Mouse (Mus musculus) liver, embryonic 13.5 days (tissue): Measurements from ENCODE around the gene Csnk1d. TPM values are rescaled to one million over a fixed set of nuclear protein-coding genes. Genes with fewer than 3 reads are reported as not detected.

Experiments
- ATAC-seq: fragments of 200-750 bp; cut with Nextera tagmentation; 2 replicates; pipeline ENCODE4 v1.8.0; 2017; ENCODE audit warnings: low read depth, mild to moderate bottlenecking, moderate number of reproducible peaks, moderate library complexity
- DNase-seq: peaks from one replicate; pipeline ENCODE4 v3.0.0; 2022
- H3K27ac ChIP-seq: fragments of 300-500 bp; sonication (generic); 2 replicates; pipeline ENCODE4 v1.5.1; 2015; ENCODE audit warnings: moderate library complexity, mild to moderate bottlenecking, inconsistent platforms
- H3K27me3 ChIP-seq: fragments of 300-500 bp; sonication (generic); 2 replicates; pipeline ENCODE4 v1.6.1; 2015; ENCODE audit warnings: mild to moderate bottlenecking, inconsistent platforms
- H3K36me3 ChIP-seq: fragments of 300-500 bp; sonication (generic); 2 replicates; pipeline ENCODE4 v1.6.1; 2015; ENCODE audit warnings: mild to moderate bottlenecking, inconsistent platforms
- H3K4me1 ChIP-seq: fragments of 300-500 bp; sonication (generic); replicated peaks from 2 replicates; pipeline ENCODE4 v1.6.1; 2015; ENCODE audit warnings: inconsistent platforms
- H3K4me2 ChIP-seq: fragments of 300-500 bp; sonication (generic); 2 replicates; pipeline ENCODE4 v1.6.1; 2015; ENCODE audit warnings: inconsistent platforms, mild to moderate bottlenecking, moderate library complexity
- H3K4me3 ChIP-seq: fragments of 300-500 bp; sonication (generic); replicated peaks from 2 replicates; pipeline ENCODE4 v1.5.1; 2015; ENCODE audit warnings: mild to moderate bottlenecking, inconsistent platforms
- H3K9ac ChIP-seq: fragments of 300-500 bp; sonication (generic); 2 replicates; pipeline ENCODE4 v1.6.1; 2015; ENCODE audit warnings: mild to moderate bottlenecking, inconsistent platforms
- H3K9me3 ChIP-seq: fragments of 300-500 bp; sonication (generic); replicated peaks from 2 replicates; pipeline ENCODE4 v1.6.1; 2016; ENCODE audit warnings: inconsistent platforms
- WGBS: fragments of 180-500 bp; shearing (Covaris S2); methylation state at CpG from one replicate; pipeline ENCODE4 v1.1.7; 2015; ENCODE audit not compliant: insufficient replicate concordance; 5-methylcytosine and 5-hydroxymethylcytosine counted together
- polyA plus RNA-seq: library from polyadenylated mRNA; unstranded; fragments of >200 nt; fragmentation: Nextera tagmentation; extraction: Ambion mirVana; gene quantifications from 2 replicates; pipeline ENCODE4 v1.2.1, GENCODE M21; 2015

The Csnk1d gene
- polyA plus RNA-seq, 1 experiment from 2014 or later, result 36.8 TPM

DNA sequence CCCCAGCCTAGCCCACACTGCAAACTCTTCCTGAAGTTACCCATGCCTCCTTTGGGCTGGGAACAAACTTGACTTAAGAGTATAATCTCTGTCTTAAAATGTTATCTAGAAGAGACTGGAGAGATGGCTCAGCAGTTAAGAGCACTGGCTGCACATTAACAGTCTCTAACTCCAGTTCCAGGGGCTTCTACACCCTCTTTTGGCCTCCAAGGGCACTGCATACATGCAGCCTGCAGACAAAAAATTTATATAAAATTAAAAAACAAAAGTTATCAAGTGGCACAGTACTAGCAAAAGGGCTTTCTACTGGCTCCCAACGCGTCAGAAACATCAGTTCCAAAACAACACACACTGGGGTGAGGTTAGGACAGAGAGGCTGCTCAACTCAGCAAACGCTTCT lies 3.5 kb downstream of the Csnk1d start:
- no peaks in the 10 kb centered on the region for H3K27me3 ChIP-seq
- DNase-seq (no peak), ATAC-seq (no peak)
- no peak overlapping the region for H3K4me2 ChIP-seq
- 80% methylated on average over 3 of the region's 3 CpGs for WGBS
- H3K36me3 ChIP-seq, result peaks cover 48% of the 10 kb centered on the region
- H3K9ac ChIP-seq, result peak overlapping the region; percentile 13; the same call in 1 of the 2 replicates
- no peak overlapping the region for H3K4me3 ChIP-seq
- peak overlapping the region; percentile 34; the same call in 1 of the 2 replicates for H3K27ac ChIP-seq
- H3K4me1 ChIP-seq, result peaks cover 87% of the 10 kb centered on the region
- no peaks in the 10 kb centered on the region for H3K9me3 ChIP-seq

DNA sequence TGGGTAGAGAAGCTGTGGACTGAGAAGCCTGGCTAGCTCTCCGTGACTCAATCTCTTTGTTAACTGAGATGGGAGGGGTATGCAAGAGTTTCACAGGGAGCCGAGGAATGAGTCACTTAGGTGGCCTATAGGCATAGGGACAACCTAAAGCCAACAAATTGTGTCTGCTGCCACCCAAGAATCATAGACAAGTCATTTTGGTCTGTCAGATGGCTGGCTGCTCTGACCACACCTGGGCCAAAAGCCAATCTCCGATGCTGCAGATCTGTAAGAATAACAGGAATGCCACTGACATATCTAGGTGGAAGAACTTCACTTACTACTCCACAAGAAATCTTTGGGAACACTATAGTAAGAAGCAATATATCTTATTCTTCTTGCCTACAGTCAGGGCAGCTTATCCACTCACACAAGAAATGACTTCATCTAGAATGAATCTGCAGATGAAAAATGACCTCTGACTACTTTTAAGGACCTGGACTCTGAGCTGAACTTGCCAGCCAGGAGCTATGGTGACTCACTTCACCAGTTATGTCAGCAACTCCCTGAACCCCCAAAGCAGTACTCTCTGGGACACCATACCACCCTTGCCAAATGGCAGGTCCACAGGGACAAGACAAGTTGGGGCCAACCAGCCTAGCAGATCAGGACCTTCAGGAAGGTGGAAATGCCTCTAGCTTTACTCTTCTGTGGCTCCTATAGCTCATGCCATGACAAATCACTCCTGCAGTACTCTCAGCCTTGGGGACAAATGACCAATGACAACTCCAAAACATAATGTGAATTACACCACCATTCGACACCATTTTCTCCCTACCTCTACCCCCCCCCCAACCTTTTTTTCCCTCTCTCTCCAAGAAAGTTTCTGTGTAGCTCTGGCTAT lies 6.4 kb downstream of the Csnk1d start:
- peak overlapping the region; percentile 97 for H3K27ac ChIP-seq
- DNase-seq (no peak), ATAC-seq (no peak)
- peaks cover 97% of the 10 kb centered on the region for H3K4me1 ChIP-seq
- no peaks in the 10 kb centered on the region for H3K27me3 ChIP-seq
- no peak overlapping the region for H3K4me2 ChIP-seq
- peaks cover 75% of the 10 kb centered on the region for H3K36me3 ChIP-seq
- H3K4me3 ChIP-seq, result no peak overlapping the region
- no peak overlapping the region for H3K9ac ChIP-seq
- no peaks in the 10 kb centered on the region for H3K9me3 ChIP-seq
- WGBS, result 81% methylated on average over 4 of the region's 4 CpGs

DNA sequence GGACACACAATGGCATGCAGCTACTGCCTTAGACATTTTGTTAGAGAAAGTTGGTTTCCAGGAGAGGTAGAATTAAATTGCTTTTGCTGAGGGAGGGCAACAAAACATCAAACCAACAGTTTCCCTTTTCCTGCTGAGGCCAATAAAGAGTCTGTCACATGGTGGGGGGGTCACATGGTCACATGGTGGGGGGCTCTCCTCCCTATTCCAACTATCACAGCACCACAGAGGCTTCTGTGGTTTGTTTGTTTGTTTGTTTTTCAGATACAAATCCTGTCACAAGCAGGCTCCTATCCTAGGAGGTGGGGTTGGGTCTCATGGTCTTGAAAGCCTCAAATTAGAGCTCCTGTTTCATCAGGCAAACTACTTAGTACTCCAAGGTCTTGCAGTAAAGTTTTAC lies 8.7 kb downstream of the Csnk1d start:
- DNase-seq, result no peak
- H3K4me1 ChIP-seq, result peaks cover 91% of the 10 kb centered on the region
- H3K36me3 ChIP-seq, result peaks cover 96% of the 10 kb centered on the region
- ATAC-seq, result no peak
- no peak overlapping the region for H3K4me3 ChIP-seq
- H3K9me3 ChIP-seq, result no peaks in the 10 kb centered on the region
- no peaks in the 10 kb centered on the region for H3K27me3 ChIP-seq
- H3K27ac ChIP-seq, result peak overlapping the region; percentile 97
- no peak overlapping the region for H3K9ac ChIP-seq
- no peak overlapping the region for H3K4me2 ChIP-seq

- Histone ChIP-seq H3K4me3 (no peak overlapping the region), H3K9me3 (no peaks in the 10 kb centered on the region), H3K4me1 (peaks cover 89% of the 10 kb centered on the region), H3K9ac (no peak overlapping the region), H3K27ac (peak overlapping the region; percentile 97), H3K27me3 (no peaks in the 10 kb centered on the region), H3K36me3 (peaks cover 95% of the 10 kb centered on the region), H3K4me2 (no peak overlapping the region)
- no peak for DNase-seq
- ATAC-seq, result no peak
- WGBS, result 78% methylated on average over 4 of the region's 4 CpGs
Measured at GRCm38 (mm10) chr11:120981661-120982060, 9.5 kb downstream of the Csnk1d start.

- Histone ChIP-seq H3K4me2 (peak overlapping the region; percentile 66), H3K4me3 (peak overlapping the region; percentile 41), H3K36me3 (peaks cover 93% of the 10 kb centered on the region), H3K9ac (peak overlapping the region; percentile 60), H3K4me1 (peaks cover 78% of the 10 kb centered on the region), H3K27me3 (no peaks in the 10 kb centered on the region), H3K9me3 (no peaks in the 10 kb centered on the region), H3K27ac (peak overlapping the region; percentile 97)
- 23% methylated on average over 9 of the region's 9 CpGs for WGBS
- DNase-seq (peak; percentile 77), ATAC-seq (peak; percentile 91)
Measured at GRCm38 (mm10) chr11:120980427-120981035, 10.6 kb downstream of the Csnk1d start.

- peaks cover 93% of the 10 kb centered on the region for H3K36me3 ChIP-seq
- H3K9ac ChIP-seq, result peak overlapping the region; percentile 60
- ATAC-seq, result peak; percentile 67
- no peak for DNase-seq
- no peaks in the 10 kb centered on the region for H3K9me3 ChIP-seq
- H3K4me2 ChIP-seq, result peak overlapping the region; percentile 66
- WGBS, result 41% methylated on average over 8 of the region's 8 CpGs
- peaks cover 71% of the 10 kb centered on the region for H3K4me1 ChIP-seq
- H3K4me3 ChIP-seq, result peak overlapping the region; percentile 41
- peak overlapping the region; percentile 97 for H3K27ac ChIP-seq
- no peaks in the 10 kb centered on the region for H3K27me3 ChIP-seq
Measured at GRCm38 (mm10) chr11:120979711-120980426, 11.3 kb downstream of the Csnk1d start.

DNA sequence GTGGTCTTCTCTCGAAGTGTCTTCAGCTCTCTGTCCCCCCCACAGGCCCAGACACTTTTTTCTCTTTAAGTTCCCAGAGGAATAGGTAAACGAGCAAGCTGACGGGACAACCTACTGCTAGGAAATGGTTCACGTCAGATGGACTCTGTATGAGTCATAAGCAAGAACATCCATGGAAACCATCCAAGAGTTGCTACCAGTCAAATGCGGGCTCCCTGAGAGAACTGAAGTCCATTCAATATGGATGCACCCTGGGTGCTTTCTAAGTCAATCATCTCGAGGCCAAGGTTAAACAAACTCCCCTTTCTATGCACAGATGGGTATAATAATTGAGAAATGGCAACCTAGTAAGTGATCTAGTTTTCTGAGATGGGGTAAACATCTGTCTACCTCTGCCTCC lies 17.8 kb downstream of the Csnk1d start:
- Histone ChIP-seq H3K9ac (no peak overlapping the region), H3K27me3 (no peaks in the 10 kb centered on the region), H3K4me2 (no peak overlapping the region), H3K9me3 (no peaks in the 10 kb centered on the region), H3K4me3 (no peak overlapping the region), H3K4me1 (peaks cover 14% of the 10 kb centered on the region; the same call in 1 of the 2 replicates), H3K27ac (no peak overlapping the region), H3K36me3 (peaks cover 96% of the 10 kb centered on the region)
- 82% methylated on average over 6 of the region's 6 CpGs for WGBS
- no peak for DNase-seq
- ATAC-seq, result no peak

DNA sequence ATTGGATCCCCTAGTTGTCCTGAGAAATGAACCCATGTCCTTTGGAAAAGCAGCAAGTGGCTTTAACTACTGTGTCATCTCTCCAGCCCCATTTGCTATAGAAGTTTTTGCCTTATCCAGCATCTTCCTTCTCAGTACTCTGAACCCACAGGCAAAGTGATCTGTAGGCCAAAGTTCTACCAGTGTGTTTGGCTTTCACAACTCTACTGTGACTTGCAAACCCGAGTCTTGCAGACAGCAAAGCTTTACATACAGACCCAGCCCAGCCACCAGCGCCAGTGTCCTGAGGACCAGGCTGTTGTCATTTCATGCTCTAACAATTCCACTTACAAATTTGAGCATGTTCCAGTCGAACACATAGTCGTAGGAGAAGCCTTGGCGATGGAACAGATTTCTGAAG lies 19.9 kb downstream of the Csnk1d start:
- no peak for ATAC-seq
- Histone ChIP-seq H3K36me3 (peaks cover 98% of the 10 kb centered on the region), H3K4me3 (no peak overlapping the region), H3K4me1 (peaks cover 4% of the 10 kb centered on the region; the same call in 1 of the 2 replicates), H3K27me3 (no peaks in the 10 kb centered on the region), H3K27ac (no peak overlapping the region), H3K4me2 (no peak overlapping the region), H3K9me3 (no peaks in the 10 kb centered on the region), H3K9ac (no peak overlapping the region)
- WGBS, result 88% methylated on average over 5 of the region's 5 CpGs
- no peak for DNase-seq

- H3K9me3 ChIP-seq, result no peaks in the 10 kb centered on the region
- peaks cover 100% of the 10 kb centered on the region for H3K36me3 ChIP-seq
- no peak overlapping the region for H3K4me3 ChIP-seq
- 88% methylated on average over 5 of the region's 5 CpGs for WGBS
- DNase-seq (no peak), ATAC-seq (no peak)
- no peak overlapping the region for H3K4me2 ChIP-seq
- no peak overlapping the region for H3K27ac ChIP-seq
- peaks cover 4% of the 10 kb centered on the region; the same call in 1 of the 2 replicates for H3K4me1 ChIP-seq
- no peak overlapping the region for H3K9ac ChIP-seq
- no peaks in the 10 kb centered on the region for H3K27me3 ChIP-seq
Measured at GRCm38 (mm10) chr11:120969742-120970141, 21.4 kb downstream of the Csnk1d start.

GRCm38 (mm10) chr11:120965587-120965986 lies 25.5 kb downstream of the Csnk1d start:
- no peaks in the 10 kb centered on the region for H3K27me3 ChIP-seq
- DNase-seq, result no peak
- no peaks in the 10 kb centered on the region for H3K9me3 ChIP-seq
- no peak for ATAC-seq
- WGBS, result 89% methylated on average over 4 of the region's 4 CpGs
- H3K4me2 ChIP-seq, result no peak overlapping the region
- no peak overlapping the region for H3K9ac ChIP-seq
- no peak overlapping the region for H3K4me3 ChIP-seq
- no peak overlapping the region for H3K27ac ChIP-seq
- peaks cover 99% of the 10 kb centered on the region for H3K36me3 ChIP-seq
- H3K4me1 ChIP-seq, result peaks cover 4% of the 10 kb centered on the region
